Mouse (Mus musculus): ENCODE data around the gene Plac9b. TPM values are rescaled to one million over a fixed set of nuclear protein-coding genes. Genes with fewer than 3 reads are reported as not detected.

The Plac9b gene
- polyA plus RNA-seq (2014; fragmentation: Illumina TruSeq; extraction: RNeasy Lipid Tissue Mini Kit (QIAGEN cat#74804); ENCODE audit: low read depth, low replicate concordance) = 37.0 TPM

GRCm38 (mm10) chr14:26182380-26182779 is at the start of gene Plac9b:
Plac9b (minus strand) TSS chr14:26182480.

GRCm38 (mm10) chr14:26206926-26207247 is 24.6 kb upstream of the Plac9b start, which contains the start of gene Tmem254b:
Tmem254b (minus strand) TSS chr14:26207041.

GRCm38 (mm10) chr14:26118150-26118549 is 64.1 kb downstream of the Plac9b start, which contains the start of gene Duxbl2:
Duxbl2 (plus strand) TSS chr14:26118349.

Other genes with a start within 250 kb of the Plac9b start
- not detected for gene Cphx1, start 244.2 kb downstream of the Plac9b start, polyA plus RNA-seq (2014; fragmentation: Illumina TruSeq; extraction: RNeasy Lipid Tissue Mini Kit (QIAGEN cat#74804); ENCODE audit: low read depth, low replicate concordance)
- 0.39 TPM for gene Duxbl1, start 203.9 kb downstream of the Plac9b start, polyA plus RNA-seq (2014; fragmentation: Illumina TruSeq; extraction: RNeasy Lipid Tissue Mini Kit (QIAGEN cat#74804); ENCODE audit: low read depth, low replicate concordance)
- 63.0 TPM for gene Gm9780, start 139.8 kb downstream of the Plac9b start, polyA plus RNA-seq (2014; fragmentation: Illumina TruSeq; extraction: RNeasy Lipid Tissue Mini Kit (QIAGEN cat#74804); ENCODE audit: low read depth, low replicate concordance)
- 7.0 TPM for gene Tmem254c, start 115.1 kb downstream of the Plac9b start, polyA plus RNA-seq (2014; fragmentation: Illumina TruSeq; extraction: RNeasy Lipid Tissue Mini Kit (QIAGEN cat#74804); ENCODE audit: low read depth, low replicate concordance)
- not detected for gene Cphx2, start 101.0 kb downstream of the Plac9b start, polyA plus RNA-seq (2014; fragmentation: Illumina TruSeq; extraction: RNeasy Lipid Tissue Mini Kit (QIAGEN cat#74804); ENCODE audit: low read depth, low replicate concordance)
- gene Cphx3, start 100.2 kb downstream of the Plac9b start, polyA plus RNA-seq (2014; fragmentation: Illumina TruSeq; extraction: RNeasy Lipid Tissue Mini Kit (QIAGEN cat#74804); ENCODE audit: low read depth, low replicate concordance) = not detected
- not detected for gene Duxbl2, start 64.1 kb downstream of the Plac9b start, polyA plus RNA-seq (2014; fragmentation: Illumina TruSeq; extraction: RNeasy Lipid Tissue Mini Kit (QIAGEN cat#74804); ENCODE audit: low read depth, low replicate concordance)
- gene Tmem254b, start 24.6 kb upstream of the Plac9b start, polyA plus RNA-seq (2014; fragmentation: Illumina TruSeq; extraction: RNeasy Lipid Tissue Mini Kit (QIAGEN cat#74804); ENCODE audit: low read depth, low replicate concordance) = 6.5 TPM
- not detected for gene Duxbl3, start 75.5 kb upstream of the Plac9b start, polyA plus RNA-seq (2014; fragmentation: Illumina TruSeq; extraction: RNeasy Lipid Tissue Mini Kit (QIAGEN cat#74804); ENCODE audit: low read depth, low replicate concordance)

All from heart, adult 10 weeks (tissue).